Mouse (Mus musculus) frontal cortex, adult 2 months (tissue): Measurements from ENCODE around the gene Abcc4. TPM values are rescaled to one million over a fixed set of nuclear protein-coding genes. Genes with fewer than 3 reads are reported as not detected.

Source experiments
- DNase-seq, 2 experiments: peaks; one replicate each; pipeline ENCODE4 v3.0.0; 2022; ENCODE audit warnings: low spot score in 1 of 2; ENCODE audit errors: extremely low spot score in 1 of 2
- polyA plus RNA-seq: library from polyadenylated mRNA; depleted of rRNA; stranded (reverse); fragments of >200 nt; gene quantifications from 2 replicates; pipeline ENCODE4 v1.2.3, GENCODE M21; 2012; rRNA removed

Gene Abcc4
- polyA plus RNA-seq, 1 experiment: 5.7 TPM

DNA sequence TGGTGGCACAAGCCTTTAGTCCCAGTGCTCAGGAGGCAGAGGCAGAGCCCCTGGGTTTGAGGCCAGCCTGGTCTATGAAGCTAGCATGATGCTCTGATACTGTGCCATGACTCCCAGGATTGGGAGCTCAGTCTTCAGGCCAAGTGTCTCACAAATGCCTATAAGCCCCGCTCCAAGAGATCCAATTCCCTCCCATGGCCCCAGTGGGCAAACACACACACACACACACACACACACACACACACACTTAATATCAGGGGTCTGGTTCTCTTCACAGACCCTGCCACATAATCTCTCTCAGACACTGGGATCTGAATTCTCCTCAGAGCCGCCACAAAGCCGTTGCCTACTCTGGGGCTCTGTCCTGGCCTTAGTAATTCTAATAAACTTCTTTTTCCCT, 241.6 kb downstream of the Abcc4 start:
- no peak for DNase-seq

DNA sequence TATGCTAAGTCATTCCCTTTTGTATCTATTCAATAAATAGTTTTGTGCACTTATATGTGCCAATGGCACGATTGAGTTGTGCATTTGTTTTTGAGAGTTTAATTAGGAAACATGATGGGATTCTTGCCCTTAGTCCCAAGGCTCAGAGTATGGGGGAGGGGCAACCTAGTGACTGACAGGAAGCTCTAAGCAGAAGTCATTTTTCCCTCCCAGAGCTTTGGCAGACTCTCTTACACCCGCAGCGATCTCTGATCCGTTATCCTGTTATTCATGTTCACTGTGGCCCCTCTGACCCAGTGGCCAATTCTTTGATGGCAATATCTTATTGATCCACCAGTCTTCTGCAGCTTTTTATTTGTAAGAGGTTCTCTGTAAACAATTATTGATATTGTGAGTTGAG, 253.4 kb downstream of the Abcc4 start:
- no peak for DNase-seq

DNA sequence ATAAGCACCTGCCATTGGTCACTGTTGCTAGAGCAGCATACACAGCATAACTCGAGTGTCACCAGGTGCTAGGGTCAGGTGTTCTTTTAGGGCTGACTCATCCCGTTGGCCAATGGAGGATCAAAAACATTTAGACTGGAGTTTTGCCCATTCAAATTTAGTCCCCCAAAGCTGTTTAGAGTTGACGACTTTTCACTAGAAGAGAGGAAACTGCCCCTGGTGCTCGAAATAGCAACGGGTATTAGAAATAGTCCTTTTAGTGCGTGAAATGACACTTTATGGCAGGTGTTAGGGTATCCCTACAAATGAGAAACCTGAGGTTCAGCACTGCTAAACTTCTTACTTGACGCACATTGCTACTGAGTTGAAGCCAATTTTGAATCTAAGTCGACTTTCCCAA, 265.9 kb downstream of the Abcc4 start:
- DNase-seq: no peak

DNA sequence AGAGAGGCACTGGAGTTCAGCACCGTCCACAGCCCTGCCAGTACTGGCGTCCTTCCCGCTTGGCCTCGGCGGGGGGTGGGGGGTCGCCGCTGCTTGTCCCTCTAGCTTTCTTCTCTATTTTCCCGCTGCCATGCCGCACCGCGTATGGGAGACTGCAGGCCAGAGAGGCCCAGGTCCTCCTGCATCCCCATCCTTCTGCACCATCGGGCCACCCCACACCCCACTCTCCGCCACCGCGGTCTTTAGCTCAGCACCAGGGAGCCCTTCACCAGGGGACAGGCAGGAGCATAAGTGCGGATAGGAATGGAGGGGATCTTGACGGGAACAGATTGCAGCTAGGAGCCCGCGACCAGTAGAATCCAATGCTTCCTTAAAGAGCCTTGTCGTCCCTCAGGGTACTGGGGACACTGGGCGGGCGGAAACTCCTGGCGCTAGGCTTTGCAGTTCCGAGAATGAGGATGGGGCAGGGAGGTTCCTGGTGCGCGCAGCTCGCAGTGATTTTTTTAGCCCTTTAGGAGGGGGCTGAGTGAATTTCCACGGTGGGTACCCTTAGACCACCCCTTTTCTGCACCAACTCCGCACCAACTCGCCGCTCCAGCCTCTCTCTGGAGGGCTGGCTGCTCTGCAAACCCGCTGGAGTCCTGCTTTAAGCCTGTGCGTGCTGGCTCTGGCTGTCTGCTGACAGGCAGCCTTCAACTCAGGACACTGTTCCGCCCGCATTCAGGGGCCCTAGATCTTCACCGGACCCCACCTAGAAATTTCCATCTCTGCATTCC, 268.7 kb downstream of the Abcc4 start:
- peak in 1 of 2 experiments; percentile 24 for DNase-seq

DNA sequence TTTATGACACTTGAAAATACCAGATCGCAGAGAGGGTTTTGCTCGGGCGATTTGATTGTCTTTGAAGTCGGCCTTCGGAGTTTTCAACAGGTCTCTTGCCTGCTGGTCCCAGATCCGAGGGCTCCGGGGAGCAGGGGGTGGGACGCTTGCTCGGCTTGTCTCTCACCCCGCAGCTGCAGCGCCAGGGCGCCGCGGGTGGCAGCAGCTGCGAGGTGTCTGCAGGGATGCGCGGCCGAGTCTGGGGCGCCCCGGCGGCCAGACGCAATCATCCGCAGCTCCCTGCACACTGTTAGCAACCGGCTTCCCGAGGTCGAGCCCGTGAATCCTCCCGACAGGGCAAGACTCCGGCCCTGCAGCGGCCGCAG, 269.2 kb downstream of the Abcc4 start:
- DNase-seq: peak in 1 of 2 experiments; percentile 38

DNA sequence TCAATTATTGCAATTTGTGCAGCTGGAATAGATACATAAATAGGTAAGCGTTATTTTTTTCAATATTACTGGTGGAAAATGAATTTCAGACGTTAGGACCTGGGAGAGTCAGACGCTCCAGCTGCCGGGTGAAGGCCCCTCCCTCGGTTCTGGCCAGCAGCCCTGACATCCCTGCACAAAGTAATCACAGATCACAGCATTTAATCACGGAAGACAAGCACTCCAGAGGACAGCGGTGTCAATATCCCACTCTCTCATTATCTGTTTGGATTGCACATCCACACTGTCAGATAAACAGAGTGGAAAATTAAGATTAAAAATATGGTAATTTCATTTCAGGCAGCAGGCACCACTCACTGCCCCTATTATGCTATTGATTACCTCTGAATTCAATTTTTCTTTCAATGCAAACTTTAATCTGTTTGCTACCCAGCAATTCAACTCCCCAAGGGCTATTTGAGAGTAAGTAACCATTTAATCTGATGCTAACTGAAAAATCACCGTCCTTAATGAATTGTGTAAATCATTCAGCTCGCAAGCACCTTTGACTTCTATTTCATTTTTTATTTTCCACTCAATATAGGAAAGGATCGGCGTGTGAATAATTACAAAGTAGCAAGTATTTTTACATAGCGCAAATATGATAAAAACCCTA, 270.2 kb downstream of the Abcc4 start:
- DNase-seq: no peak

DNA sequence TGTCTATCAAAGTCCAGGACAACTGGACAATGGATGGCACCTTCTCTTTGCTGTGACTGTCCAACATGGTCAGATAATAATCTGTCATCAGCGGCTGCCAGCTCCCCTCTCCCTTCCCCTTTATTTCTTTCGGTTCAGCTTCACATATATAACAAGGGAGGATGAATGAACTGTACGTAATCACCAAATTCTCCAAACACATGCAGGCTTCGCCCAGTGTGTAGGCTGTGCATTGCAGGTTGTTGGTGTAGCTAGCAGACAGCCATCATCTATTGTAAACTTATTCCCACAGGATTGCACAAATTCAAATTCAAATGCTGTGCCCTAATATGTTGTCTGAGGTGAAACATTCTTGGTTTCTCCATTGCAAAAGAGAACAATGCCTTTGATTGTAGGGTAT, 271.2 kb downstream of the Abcc4 start:
- DNase-seq: no peak

DNA sequence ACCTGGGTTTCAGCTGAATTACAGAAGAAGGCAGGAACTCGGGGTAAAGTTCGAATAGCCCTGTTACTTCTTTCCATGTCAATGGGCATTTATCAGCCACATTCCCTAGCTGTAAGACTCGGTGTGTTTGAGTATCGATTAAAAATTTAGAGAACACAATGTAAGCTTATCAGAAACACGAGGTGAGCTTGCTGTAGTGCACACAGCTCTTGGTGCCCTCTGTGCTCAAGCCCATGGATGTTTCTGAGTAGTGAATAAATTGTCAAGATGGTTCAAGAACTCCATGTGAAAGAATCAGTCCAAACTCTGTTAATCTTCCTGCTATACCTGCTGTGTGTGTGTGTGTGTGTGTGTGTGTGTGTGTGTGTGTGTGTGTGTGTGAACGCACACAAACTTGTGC, 272.2 kb downstream of the Abcc4 start:
- no peak for DNase-seq

Other genes starting within 250 kb of the Abcc4 start
- 28.5 and 32.5 TPM in 2 replicates for gene Cldn10, start 81.7 kb upstream of the Abcc4 start, polyA plus RNA-seq
- gene Dzip1, start 219.2 kb upstream of the Abcc4 start, polyA plus RNA-seq: 112 and 121 TPM in 2 replicates
- gene Dnajc3, start 231.8 kb upstream of the Abcc4 start, polyA plus RNA-seq: 20.1 and 22.2 TPM in 2 replicates